Comparison of ENCODE assay signal across 20 mouse cellular contexts in genomic region chr1:59542231-59542630, GRCm38 (mm10). TPM values are rescaled to one million over a fixed set of nuclear protein-coding genes. Genes with fewer than 3 reads are reported as not detected.
"Had no signal": no experiment of that assay in that cellular context is flagged by ENCODE, and none has a peak within 500 bp of the region (broad histone marks: within the 10 kb centered on the region; RNA-seq: fewer than 3 reads in every experiment).

No protein-coding gene starts in this region.

- H3K4me1 ChIP-seq: kidney, embryonic 15.5 days had no signal

- H3K4me3 ChIP-seq: kidney, embryonic 15.5 days; limb, embryonic 12.5 days; limb, embryonic 15.5 days; megakaryocyte, embryonic 14.5 days; midbrain, embryonic 12.5 days; midbrain, embryonic 15.5 days had no signal

- H3K36me3 ChIP-seq: kidney, embryonic 15.5 days; limb, embryonic 12.5 days; limb, embryonic 15.5 days; midbrain, embryonic 12.5 days; midbrain, embryonic 15.5 days had no signal

- ATAC-seq: liver, postnatal 0 days; lung, postnatal 0 days; midbrain, embryonic 15.5 days had no signal

- H3K9me3 ChIP-seq: kidney, embryonic 15.5 days; limb, embryonic 12.5 days; limb, embryonic 15.5 days; megakaryocyte, embryonic 14.5 days; midbrain, embryonic 12.5 days; midbrain, embryonic 15.5 days had no signal

- H3K9ac ChIP-seq: kidney, embryonic 15.5 days; limb, embryonic 12.5 days; limb, embryonic 15.5 days; liver, embryonic 14.5 days; liver, postnatal 0 days; lung, embryonic 14.5 days; midbrain, embryonic 12.5 days; midbrain, embryonic 15.5 days had no signal

- DNase-seq: kidney, adult 8-10 months; kidney, postnatal 10 days; kidney, postnatal 36 days; left cerebral cortex, postnatal 4 days; liver, postnatal 0 days; lung, embryonic 14.5 days; thymus, adult 18-20 months; thymus, postnatal 14 days; thymus, postnatal 4 days had no signal

- H3K4me2 ChIP-seq: kidney, embryonic 15.5 days; limb, embryonic 12.5 days; limb, embryonic 15.5 days; liver, embryonic 11.5 days; lung, embryonic 14.5 days; midbrain, embryonic 12.5 days; midbrain, embryonic 15.5 days had no signal

- H3K27me3 ChIP-seq: kidney, embryonic 15.5 days; limb, embryonic 12.5 days; limb, embryonic 15.5 days; midbrain, embryonic 12.5 days; midbrain, embryonic 15.5 days had no signal

- H3K27ac ChIP-seq: kidney, embryonic 15.5 days; limb, embryonic 12.5 days; limb, embryonic 15.5 days; liver, embryonic 14.5 days; macrophage; midbrain, embryonic 12.5 days; midbrain, embryonic 15.5 days had no signal

RNA-seq across cellular contexts. Expression of gene Gm973, which starts 26.2 kb away (rescaled TPM):
- polyA plus RNA-seq: liver, postnatal 0 days; lung, embryonic 14.5 days; macrophage; spleen, adult 2 months had no signal
